Mouse (Mus musculus) adrenal gland, adult 18-20 months (tissue): ENCODE results near the gene Mdga2. TPM values are rescaled to one million over a fixed set of nuclear protein-coding genes. Genes with fewer than 3 reads are reported as not detected.

Experiments
- DNase-seq, 2 experiments: peaks; one replicate each; pipeline ENCODE4 v3.0.0; 2021 to 2022; ENCODE audit warnings: low spot score in 2 of 2
- long read RNA-seq, 2 experiments: library from polyadenylated mRNA; stranded (forward); transcript quantifications; one replicate each; pipeline ENCODE4 v2.0.0; 2021
- total RNA-seq, 2 experiments: library from RNA; stranded (reverse); gene quantifications; 1 replicate in 1 of 2; 2 replicates in 1 of 2; pipeline ENCODE4 v1.2.3; 2021

Mdga2 gene
- 1 to 10 TPM; 2.6 to 5.3 TPM for total RNA-seq
- long read RNA-seq, experiment 1 = 0 reads
- long read RNA-seq, experiment 2 = 0 reads

DNA sequence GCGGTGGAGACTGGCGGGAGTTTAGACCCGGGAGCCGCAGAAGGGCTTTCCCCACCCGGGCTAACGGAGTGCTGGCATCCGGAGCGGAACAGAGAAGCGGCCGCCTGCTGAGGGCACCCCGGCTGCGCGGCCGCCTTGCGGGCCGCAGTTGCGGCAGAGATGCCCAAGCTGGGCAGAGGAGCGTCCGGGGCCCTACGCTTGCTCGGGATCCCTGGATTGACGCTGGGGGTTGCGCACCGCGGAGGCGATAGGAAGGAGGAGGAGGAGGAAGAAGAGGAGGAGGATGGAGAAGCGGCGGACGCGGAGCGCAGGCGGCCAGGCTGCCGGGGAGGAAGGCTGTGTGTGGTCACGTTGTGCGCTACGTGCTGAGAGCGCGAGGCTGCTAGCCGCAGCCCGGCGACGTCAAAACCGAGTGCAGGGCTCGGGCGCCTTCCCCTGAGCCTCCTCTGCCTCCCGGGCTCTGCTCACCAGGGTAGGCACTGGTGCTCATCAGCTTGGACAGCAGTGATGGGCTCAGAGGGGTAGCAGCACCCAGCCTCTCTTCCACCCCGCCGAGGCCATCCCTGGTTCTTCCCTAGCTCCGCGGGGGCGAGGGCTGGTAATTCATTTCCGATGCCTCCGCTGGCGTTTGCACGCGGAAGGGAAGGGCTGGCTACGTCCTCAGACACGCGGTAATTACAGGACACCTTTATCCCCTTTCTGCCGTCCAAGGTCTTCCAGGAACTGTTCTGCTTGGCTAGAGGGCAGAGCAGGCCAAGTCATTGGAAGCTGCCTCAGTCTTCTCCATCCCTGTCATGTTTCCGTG is at the start of gene Mdga2:
Mdga2 (minus strand) TSS at position 329 of the 805 bp plus-strand sequence.
- peak; percentile 4 to 19 for DNase-seq

DNA sequence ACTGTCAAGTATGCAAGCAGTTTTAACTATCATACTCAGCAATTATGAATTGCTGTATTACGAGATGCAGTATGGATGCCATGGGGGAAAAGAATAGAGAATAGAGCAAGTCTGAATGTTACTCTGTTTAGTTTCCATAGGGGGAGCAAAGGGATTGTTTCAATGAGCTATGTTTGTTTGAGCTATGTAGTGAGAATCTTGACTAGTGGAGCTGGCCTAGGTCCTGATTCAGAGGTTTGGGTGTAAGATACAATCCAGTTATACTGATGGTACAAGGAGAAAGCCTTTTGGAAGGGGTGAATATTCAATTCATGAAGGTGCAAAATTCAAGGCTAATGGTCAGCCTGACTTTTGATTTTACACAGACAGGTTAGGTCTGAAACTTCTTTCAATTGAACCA is 45.1 kb upstream of the Mdga2 start:
- DNase-seq = no peak

GRCm38 (mm10) chr12:67223530-67223929 is 1.2 kb upstream of the Mdga2 start:
- no peak for DNase-seq

DNA sequence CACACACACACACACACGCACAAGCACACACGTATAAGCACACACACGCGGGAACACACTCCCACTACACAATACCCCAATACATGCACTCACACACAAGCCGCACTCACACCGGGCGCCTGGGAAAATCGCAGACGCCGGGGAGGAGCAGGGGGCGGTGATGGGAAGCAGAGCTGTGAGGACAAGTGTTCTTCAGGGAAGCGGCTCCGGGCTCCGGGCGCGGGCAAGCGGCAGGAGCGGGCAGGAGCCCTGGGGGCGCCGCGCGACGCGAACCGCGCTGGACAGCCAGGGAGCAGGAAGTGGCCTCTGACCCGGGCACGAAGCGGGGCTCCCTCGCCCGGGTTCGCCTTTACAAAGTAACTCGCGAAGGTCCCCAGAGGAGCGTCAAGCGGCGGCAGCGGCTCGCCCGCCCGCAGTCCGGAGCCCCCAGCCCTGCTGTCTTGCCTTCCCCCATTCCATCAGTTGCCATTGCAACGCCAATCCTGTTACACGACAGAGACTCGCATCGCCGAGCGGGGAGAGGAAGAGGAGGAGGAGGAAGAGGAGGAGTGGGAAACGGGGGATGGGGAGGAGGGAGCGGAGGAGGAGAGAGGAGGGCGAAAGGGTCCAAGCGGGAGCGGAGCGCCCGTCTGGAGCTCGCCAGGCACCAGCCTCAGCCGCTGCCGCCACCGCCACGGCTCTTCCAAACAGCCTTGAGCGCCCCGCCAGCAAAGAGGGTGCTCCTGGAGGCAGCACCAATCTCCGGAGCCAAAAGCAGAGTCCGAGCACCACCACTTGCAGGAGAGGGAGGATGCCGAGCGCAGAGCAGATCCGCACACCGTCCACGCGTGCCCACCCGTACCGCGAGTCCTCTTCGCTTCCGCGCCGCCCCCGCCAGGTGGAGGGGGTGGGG is 774 bp downstream of the Mdga2 start:
- DNase-seq = peak; percentile 5 to 19

DNA sequence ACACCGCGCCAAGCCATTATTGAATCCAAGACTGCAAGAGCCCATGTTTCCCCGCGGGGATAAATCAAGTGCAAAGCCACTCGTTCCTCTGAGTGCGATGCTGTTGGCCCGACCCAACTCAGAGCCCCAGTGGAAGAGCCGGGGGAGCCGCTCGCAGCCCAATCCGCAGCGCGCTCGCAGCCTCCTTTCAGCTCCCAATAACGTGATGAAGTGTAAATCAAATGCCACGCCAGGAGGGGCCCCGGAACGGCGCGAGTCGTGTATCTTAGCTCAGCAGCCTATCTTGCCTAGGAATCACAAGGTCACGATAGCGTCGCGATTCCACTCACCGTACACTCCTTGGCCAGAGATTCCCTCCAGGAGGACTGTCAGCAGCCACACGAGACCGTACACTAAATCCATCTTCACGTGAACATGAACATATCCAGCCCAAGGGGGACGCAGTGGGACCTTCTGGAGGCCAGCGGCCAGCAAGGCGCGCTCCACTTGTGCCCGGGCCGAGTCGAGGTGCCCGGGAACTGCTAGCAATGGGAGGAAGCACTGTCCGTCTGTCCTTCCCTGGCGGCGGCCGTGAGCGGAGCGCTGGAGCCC is 1.6 kb downstream of the Mdga2 start:
- DNase-seq = no peak

DNA sequence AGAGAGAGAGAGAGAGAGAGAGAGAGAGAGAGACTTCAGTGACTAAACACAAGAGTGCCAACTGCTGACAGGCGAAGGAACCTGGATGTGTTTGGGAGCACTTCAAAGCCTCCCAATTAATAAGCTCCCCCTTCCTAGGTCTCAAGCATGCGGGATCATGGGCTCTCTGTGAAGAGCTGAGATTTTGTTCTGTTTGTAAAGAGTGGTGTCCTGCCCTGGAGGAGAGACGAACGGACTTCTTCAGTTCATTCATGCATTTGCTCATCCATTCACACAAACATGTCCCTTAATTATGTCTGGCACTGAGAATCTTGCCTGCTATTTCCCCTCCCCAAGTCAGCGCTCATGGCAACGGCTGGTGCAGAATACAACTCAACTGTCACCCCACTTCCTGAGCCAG is 2.3 kb downstream of the Mdga2 start:
- no peak for DNase-seq

DNA sequence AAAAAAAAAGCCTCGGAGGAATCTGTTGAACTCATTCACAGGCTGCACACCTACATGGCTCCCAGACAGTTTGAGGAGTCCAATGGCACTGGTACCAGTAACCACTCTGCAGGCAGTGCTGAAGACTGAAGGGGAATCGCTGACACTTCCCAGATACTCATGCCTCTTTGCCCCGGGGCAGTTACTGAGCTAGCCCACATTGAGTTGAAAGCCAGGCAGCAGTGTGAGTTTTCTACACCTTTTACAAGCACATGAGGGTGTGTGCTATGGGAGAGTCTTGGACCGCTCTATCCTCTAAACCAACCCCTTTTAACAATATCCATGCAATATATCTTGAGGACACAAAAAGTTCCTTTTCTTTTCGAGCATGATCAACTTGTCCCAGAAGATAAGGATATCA is 2.8 kb downstream of the Mdga2 start:
- no peak for DNase-seq

- no peak for DNase-seq
Measured at GRCm38 (mm10) chr12:67212801-67213200, 9.5 kb downstream of the Mdga2 start.

- no peak for DNase-seq
Measured at GRCm38 (mm10) chr12:67178155-67178554, 44.2 kb downstream of the Mdga2 start.

DNA sequence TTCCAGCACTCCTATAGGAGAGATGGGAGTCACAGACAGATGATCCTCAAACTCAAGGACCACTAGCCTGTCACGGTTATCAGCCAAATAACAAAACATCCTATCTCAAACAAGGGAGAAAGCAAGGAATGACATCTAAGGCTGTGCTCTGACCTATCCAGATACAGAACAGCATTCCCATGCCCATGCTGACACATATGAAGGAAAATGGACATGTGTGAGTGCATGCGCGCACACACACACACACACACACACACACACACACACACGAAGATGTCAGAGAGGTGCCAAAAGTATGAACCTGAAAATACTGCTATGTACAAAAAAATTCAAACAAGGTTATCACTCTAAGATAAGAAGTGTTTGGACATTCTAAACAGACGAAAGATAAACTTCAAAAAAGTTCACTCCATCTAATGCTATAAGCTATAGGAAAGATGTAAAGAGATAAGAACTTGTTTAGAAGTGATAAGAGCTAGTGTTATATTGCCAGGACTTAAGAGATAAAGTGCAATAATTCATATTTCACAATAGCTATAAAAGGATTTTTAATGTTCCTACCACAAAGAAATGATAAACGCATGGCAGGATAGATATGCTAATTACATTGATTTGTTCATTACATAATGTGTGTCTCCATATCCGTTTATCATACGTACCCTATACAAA is 65.6 kb downstream of the Mdga2 start:
- no peak for DNase-seq

DNA sequence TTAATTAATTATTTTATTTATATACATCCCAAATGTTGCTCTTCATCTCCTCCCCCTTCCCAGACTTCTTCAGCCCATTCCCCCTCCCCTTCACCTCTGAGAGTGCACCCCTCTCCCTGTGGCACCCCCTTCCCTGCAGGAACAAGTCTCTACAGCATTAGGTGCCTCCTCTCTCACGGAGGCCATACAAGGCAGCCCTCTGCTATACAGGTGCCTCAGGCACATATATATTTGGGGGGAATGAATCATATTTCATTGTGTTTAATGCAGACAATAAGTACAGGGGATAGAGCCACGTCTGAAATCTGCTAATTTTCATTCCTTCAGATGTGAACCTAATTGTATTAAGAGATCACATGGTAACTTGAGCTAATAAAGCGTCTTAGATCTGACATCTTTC is 69.3 kb downstream of the Mdga2 start:
- DNase-seq = no peak

DNA sequence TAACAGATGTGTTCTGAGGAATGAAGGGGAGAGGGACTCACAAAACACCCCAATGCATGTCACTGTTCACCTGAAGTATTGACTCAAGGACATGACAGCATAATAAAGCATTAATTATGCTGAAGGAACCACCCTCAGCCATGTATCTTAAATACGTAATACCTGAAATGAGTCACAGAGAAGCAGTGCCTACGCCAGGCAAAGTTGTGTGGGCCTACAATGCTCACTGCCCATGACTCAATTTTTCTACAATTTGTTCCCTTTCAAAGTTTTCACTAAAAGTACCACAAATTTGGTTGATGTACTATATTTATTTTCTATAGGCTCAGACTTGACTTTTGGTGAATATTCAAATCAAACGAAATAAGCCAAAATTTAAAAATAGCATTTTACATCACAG is 80.7 kb downstream of the Mdga2 start:
- no peak for DNase-seq

GRCm38 (mm10) chr12:67140131-67140530 is 82.2 kb downstream of the Mdga2 start:
- no peak for DNase-seq

- DNase-seq = no peak
Measured at GRCm38 (mm10) chr12:67127457-67127856, 94.9 kb downstream of the Mdga2 start.

- DNase-seq = no peak
Measured at GRCm38 (mm10) chr12:67123874-67124273, 98.5 kb downstream of the Mdga2 start.

DNA sequence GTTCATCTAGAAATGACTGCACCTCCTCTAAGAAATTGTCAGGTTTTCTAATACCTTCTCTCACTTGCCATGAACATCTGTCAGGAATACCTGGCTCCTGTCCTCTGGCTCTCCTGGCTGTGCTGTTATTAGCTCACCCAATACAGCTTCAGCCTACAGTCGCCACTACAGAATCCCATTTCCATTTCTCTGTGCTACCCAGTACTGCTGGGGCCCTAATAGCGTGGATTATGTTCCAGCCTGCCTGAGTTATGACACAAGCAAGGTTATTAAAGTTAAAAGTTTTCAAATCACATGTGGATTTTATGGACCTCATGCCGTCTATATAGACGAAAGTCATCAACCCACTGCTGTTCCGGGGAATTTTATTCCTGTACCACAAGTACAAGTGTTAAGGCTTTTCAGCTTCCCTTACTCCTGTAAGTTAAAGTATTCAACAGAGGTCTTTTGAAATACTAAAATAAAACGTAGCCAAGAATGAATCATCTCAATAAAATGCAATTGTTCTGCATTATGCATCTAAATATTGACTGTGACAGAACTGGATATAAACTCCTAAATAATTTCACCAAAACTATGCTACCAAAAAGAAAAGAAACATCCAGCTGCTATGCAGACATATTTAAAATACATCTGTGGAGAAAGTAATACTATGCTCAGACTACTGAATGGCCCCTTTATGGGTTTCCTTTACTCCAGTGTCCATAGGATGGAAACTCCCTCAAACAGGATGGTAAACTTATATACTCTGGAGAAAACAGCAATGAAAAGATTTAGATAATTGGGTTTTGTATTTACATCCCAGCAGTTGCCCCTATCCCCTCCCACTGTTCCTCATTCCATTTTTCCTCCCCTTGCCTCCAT is 103.5 kb downstream of the Mdga2 start:
- no peak for DNase-seq

- no peak for DNase-seq
Measured at GRCm38 (mm10) chr12:67104171-67104570, 118.2 kb downstream of the Mdga2 start.

- DNase-seq = no peak
Measured at GRCm38 (mm10) chr12:67094414-67094813, 127.9 kb downstream of the Mdga2 start.

GRCm38 (mm10) chr12:67090420-67090965 is 131.9 kb downstream of the Mdga2 start:
- DNase-seq = no peak
